Mouse (Mus musculus) cerebellum, postnatal 25 days (tissue): ENCODE results near the gene Zfp983.
"Not testable (repeated sequence)": the region's sequence is repeated elsewhere in the genome, so short reads cannot be mapped to it uniquely, and the experiment has no call there.

ENCODE experiments used
- DNase-seq, 2 experiments: peaks; one replicate each; pipeline ENCODE4 v3.0.0; 2021; ENCODE audit warnings: mixed read lengths in 2 of 2

Zfp983 gene

DNA sequence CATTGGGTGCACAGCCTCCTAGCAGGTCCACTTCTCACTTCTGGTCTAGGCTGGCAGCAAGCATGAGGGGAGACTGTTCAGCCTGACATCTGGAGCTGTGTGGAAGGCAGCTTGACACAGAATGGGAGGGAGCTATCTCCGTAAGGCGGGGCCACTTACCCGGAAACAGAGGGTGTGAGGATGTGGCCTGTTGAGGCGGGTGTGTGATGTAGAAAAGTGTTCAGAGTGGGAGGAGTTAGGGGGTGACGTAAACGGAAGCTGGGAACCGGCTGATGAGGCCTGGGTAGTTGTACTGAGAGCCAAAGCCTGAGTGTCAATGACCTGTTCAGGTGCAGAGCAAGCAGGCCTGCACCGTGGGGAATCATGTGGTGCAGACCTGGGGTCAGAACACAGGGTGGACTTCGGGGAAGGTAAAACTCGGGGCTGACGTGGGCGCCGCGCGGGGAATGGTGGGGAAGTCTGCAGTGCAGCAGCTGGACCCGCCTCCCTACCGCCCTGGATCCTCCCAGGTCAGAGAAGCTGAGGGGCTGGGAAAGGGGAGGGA lies at the start of gene Zfp983:
TSS of gene Zfp983 (plus strand) at position 261 of the 544 bp plus-strand sequence.
- peak; percentile 51 to 65 for DNase-seq

GRCm38 (mm10) chr17:21616356-21616755 lies 34.1 kb upstream of the Zfp983 start:
- DNase-seq: no peak

DNA sequence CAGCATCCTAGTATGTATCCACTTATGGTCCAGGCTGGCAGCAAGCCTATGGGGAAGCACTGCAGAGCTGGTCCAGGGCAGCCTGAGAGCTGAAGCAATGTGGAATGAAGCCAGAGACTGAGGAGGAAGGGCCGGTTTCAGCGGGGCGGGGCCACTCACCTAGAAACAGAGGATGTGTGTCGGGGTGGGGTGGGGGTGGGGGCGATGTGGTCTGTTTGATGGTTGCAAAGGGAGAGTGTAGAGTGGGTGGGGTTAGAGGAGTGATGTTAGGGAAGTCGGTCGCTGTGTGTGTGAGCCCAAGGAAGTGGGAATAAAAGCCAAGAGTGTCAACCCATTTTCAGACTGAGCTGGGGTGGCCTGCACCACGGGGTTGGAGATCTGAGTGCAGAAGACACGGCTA lies 33.1 kb upstream of the Zfp983 start:
- no peak for DNase-seq

GRCm38 (mm10) chr17:21623647-21624046 lies 26.8 kb upstream of the Zfp983 start:
- DNase-seq: no peak

GRCm38 (mm10) chr17:21635758-21636157 lies 14.7 kb upstream of the Zfp983 start:
- not testable (repeated sequence) for DNase-seq

GRCm38 (mm10) chr17:21648791-21649190 lies 1.6 kb upstream of the Zfp983 start:
- no peak for DNase-seq

DNA sequence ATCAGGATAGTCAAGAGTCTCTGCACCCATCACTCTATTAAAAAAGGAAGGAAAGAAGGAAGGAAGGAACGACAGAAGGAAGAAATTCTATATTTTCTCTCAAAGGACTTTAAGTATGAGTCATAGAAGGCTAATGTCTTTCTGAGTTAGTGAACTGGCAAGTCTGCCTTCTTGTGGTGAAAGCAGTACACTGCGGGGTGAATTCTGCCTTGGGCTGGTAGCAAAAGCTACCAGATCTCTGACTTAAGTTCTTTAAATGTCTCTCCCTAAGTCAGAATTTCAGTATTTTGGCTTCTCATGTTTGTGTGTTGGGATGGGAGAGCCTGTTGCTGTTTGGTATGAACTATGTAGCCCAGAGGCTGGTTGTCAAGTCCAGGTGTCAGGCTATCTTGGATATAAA lies 488 bp upstream of the Zfp983 start:
- DNase-seq: peak; percentile 8 to 25

DNA sequence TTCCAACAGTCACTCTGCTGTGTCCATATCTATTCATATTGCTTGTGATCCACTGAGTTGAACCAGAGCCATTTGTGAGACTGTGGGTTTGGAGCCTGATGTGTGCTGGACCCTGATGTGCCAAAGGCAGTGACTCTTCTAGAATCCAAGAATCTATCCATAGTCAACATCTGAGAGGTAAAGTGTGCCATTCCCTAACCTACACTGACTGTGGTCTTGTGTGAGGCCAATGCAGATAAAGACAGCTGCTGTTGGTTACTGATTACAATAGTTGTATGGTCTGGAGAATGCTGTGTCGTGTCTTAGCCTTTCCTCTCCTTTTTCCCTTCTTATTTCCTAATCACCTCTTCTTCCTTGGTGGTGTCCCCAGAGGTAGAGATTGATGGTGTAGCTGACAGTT lies 28.4 kb downstream of the Zfp983 start:
- not testable (repeated sequence) for DNase-seq

- peak; percentile 72 to 73 for DNase-seq
These were observed 29.0 kb downstream of the Zfp983 start for GRCm38 (mm10) chr17:21679273-21680018.

GRCm38 (mm10) chr17:21680019-21680376 lies 29.6 kb downstream of the Zfp983 start:
- not testable (repeated sequence) for DNase-seq

DNA sequence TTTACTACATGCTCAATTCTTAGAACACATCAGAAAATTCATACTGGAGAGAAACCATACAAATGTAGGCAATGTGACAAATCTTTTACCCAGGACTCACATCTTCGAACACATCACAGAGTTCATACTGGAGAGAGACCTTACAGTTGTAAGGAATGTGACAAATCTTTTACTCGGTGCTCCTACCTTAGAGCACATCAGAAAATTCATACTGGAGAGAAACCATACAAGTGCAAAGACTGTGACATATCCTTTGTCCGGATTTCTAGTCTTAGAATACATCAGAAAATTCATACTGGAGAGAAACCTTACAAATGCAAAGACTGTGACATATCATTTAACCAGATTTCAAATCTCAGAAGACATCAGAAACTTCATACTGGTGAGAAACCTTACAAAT lies 41.1 kb downstream of the Zfp983 start, which contains the start of gene Gm10226:
TSS of gene Gm10226 (plus strand) at position 301 of the 400 bp plus-strand sequence.
- no peak for DNase-seq

DNA sequence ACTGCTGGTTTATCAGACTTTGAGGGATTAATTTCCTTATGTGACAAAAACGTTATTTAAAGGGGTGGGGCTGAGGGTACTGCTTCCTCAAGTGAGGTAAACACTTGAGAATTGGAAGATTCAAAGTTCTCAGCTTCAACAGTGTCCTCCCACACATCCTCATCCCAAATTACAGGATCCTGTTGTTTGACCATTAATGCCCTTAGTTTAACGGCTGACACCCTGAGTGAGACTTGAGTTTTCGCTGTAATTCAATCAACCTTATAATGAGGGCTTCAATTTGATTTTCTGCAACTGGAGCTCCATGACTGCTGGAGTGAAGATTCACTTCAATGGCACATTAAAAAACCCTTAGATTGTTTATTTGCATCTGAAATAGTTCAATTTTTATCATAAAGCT lies 42.9 kb downstream of the Zfp983 start:
- no peak for DNase-seq

GRCm38 (mm10) chr17:21696073-21696472 lies 45.6 kb downstream of the Zfp983 start:
- no peak for DNase-seq

DNA sequence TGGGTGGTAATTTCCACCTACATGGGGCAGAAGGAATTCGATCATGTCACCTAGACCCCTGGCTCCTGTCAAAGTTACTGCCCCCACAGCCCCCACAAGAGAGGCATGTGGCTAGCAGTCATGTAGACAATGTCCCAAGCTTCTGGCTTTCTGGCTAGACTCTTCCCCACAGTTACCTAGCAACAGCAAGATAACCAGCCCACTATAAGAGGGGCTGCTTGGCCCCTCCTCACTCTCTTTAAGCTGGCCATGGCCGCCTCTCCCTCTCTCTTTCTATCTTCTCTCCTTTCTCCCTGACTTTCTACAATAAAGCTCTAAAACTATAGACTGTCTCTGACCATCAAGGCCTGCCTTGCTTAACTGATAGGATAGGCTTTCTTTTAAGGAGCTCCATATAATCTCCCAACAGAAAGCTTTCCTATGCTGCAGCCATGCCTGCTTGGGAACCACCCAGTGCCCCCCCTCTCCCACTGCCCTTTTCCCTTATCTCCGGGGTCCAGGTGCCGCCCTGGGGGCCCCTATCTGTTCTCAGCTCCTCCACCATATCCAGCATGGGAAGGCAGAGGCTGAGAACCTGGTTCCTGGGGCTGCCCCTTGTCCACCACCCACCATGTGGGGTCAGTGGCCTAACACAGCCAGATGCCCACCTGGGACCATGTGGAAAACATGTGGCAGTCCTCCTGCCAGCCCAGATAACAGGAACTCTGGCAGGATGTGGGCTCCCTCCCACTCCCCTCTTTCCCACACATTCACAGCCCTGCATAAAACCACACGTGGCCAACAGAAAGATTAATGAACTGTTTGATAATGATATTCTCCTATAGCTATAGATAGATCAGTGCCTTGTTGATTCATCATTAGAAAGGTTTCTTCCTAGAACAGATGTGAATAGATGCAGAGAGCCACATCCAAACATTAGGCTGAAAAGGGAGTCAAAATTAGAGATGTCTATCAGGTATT lies 52.1 kb downstream of the Zfp983 start:
- DNase-seq: no peak

DNA sequence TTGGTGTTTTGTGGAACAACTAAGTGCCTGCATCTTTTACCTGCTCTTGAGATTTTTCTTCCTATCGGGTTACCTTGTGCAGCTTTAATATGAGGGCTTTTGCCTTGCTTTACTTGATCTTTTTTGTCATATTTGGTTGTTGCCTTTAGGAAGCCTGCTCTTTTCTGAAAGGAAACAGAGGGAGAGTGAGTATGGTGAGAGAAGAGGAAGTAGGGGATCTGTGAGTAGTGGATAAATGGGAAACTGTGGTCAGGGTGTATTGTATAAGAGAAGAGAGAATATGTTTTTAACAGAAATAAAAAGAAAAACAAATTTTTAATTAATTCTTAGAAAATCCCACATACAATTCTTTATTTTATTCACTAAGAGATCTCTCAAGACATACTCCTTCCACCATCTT lies 53.0 kb downstream of the Zfp983 start:
- DNase-seq: no peak

DNA sequence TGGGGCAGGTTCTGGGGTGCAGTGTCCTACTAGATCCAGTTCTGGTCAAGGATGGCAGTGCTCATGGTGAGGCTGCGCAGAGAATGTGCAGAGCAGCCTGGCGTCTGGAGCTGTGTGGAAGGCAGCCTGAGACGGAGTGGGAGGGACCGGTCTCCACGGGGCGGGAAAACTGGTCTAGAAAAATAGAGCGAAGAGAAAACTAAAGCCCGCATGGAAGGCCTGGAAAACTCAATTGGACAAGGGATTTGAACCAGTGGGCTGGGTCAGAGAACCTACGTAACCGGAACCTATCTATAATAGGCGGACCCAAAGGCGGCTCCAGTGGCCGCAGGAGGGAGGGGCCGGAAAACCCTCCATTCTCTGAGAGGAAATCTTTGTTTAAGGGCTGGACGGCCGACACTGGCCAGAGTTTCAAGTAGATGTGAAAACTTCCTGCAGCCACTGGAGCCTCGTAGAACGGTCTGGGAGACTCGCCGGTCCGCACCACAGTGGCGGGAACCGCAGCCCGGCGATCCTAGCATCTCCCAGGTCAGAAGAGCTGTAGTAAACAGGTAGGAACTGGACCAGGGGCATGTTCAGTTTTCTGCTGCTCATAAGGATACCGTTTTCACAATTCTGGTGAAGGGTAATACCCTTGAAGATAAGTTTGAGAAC lies 57.0 kb downstream of the Zfp983 start, which contains the start of gene Zfp760:
TSS of gene Zfp760 (plus strand) at position 399 of the 654 bp plus-strand sequence.
- peak; percentile 76 to 83 for DNase-seq

- DNase-seq: no peak
These were observed 58.0 kb downstream of the Zfp983 start for GRCm38 (mm10) chr17:21708401-21708800.
